Mouse (Mus musculus): Measurements from ENCODE around the gene Mdga1. TPM values are rescaled to one million over a fixed set of nuclear protein-coding genes. Genes with fewer than 3 reads are reported as not detected.
A peak's percentile ranks its signal among the peaks of the same experiment; 100 is the strongest.

Mdga1 gene
- total RNA-seq, 1 experiment from 2014 or later = 29.9 TPM

DNA sequence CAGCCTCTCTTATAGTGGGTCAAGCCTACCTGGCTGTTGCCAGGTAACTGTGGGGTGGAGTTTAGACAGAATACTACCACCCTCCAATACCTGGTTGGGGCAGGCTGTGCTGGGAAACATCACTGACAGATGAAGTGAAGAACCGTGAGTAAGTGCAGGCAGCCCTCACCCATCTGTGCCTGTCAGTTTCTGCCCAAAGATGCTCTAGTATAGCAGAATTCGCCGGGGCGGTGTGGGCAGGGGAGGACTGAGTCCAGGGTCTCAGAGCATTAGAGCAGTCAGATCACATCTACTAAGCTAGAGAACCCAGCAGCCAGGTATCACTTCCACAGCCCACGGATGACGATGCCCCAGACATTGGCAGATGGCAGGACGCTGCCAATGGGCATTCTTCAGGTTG lies 15.0 kb upstream of the Mdga1 start:
- no peak for ATAC-seq (replicated peaks; ENCODE audit: low read depth, poor library complexity, severe bottlenecking)

DNA sequence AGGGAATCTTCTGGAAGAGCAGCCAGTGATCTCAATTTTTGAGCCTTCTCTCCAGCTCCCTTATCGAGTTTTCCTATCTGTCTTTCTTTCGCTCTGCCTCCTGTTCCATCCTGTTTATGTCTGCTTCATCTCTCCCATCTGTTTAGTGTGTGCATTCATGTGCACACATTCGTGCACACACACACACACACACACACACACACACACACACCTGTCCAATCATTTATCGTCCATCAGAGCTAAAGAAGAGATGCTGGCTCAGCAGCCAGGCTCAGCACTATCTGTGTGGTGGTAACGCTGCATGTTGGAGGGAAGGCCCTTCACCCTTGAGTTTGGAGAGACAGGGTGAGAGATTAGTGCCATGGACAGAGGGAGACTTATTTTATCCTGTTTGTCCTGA lies 13.3 kb upstream of the Mdga1 start:
- no peak for ATAC-seq (replicated peaks; ENCODE audit: low read depth, poor library complexity, severe bottlenecking)

DNA sequence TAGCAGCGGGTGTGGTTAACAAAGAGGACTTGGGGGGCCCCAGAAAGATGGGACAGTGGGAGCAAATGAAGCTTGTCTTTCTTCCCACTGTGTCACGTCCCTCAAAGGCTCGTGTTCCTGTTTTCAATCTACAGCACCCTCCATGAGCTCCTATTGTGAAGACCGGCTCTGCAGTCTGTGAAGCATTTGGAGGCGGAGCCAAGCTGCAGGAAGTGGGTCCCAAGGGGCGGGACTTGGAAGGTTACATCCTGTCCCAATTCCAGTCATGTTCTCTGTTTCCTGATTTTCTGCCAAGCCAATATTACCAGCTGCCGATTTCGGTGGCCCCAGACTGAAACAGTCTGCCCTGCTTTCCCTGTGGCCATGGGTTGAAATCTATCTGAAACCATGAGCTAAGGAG lies 11.7 kb upstream of the Mdga1 start:
- ATAC-seq (replicated peaks; ENCODE audit: low read depth, poor library complexity, severe bottlenecking) = no peak

DNA sequence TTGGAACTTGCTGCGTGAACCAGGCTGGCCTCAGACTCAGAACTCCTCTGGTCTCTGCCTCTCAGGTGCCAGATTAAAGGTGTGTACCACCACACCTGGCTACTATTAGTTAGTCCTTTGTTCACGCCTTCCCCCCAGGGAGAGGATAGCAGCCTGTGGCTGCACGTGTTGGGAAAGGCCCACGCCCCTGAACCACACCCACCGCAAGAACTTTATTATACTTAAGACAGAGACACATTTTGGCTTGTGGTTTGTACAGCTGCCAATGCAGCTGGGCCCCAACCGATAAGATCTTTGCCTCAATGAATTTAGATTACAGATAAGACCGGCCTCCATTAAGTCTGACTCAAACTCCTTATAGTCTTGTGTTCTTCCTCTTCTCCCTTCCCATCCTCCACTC lies 10.0 kb upstream of the Mdga1 start:
- peak; percentile 65 for ATAC-seq (replicated peaks; ENCODE audit: low read depth, poor library complexity, severe bottlenecking)

DNA sequence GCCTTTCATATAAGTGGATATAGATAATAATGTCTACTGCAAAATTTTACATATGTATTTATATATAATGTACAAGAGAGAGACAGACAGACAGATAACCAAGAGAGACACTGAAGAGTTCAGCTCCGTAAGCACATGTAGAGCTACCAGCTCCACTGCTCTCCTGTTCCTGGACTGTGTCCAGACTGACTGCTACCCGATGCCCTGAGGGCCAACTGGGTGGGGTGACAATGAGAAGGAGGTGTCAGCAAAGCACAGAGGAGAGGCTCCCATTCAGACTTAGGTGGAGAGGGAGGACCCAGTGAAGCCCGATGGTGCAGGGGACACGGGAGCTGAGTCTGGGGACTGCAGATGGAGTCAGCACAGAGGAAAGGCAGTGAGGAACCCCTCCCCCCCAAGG lies 9.1 kb upstream of the Mdga1 start:
- no peak for ATAC-seq (replicated peaks; ENCODE audit: low read depth, poor library complexity, severe bottlenecking)

DNA sequence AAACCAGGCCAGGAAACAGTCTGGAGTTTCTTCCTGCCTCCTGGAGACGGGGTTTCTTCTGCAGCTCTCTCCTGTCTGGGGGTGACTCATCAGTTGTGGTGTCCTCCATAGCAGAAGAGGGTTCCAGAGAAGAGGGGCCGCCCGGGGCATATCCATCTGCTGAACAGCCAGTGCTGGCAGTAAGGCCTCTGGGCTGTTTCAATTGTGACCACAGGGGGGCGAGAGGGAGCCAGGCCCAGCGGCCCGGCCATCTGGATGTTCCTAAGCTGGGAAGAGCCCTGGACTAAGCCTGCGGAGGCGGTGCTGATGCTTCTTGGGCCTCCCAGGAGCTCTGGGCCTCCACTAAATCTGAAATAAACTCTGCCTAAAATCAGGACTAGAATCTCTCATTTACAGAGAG lies 5.8 kb upstream of the Mdga1 start:
- peak; percentile 79 for ATAC-seq (replicated peaks; ENCODE audit: low read depth, poor library complexity, severe bottlenecking)

DNA sequence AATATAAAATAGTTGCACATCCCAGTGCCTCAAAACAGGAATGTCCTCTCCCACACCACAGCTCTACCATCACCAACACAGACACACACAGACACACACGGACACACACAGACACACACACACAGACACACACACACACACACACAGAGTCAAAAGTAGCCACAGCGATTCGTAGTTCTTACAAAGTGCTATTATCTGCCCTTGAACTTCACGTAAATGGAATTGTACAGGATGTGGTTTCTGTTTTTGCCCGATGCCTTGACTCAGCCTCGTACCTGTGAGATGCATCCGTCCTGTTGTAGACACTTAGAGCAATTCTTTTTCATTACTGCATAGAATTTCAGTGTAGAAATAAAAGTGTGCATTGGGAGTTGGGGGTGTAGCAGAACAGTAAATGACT lies 3.3 kb upstream of the Mdga1 start:
- no peak for ATAC-seq (replicated peaks; ENCODE audit: low read depth, poor library complexity, severe bottlenecking)

DNA sequence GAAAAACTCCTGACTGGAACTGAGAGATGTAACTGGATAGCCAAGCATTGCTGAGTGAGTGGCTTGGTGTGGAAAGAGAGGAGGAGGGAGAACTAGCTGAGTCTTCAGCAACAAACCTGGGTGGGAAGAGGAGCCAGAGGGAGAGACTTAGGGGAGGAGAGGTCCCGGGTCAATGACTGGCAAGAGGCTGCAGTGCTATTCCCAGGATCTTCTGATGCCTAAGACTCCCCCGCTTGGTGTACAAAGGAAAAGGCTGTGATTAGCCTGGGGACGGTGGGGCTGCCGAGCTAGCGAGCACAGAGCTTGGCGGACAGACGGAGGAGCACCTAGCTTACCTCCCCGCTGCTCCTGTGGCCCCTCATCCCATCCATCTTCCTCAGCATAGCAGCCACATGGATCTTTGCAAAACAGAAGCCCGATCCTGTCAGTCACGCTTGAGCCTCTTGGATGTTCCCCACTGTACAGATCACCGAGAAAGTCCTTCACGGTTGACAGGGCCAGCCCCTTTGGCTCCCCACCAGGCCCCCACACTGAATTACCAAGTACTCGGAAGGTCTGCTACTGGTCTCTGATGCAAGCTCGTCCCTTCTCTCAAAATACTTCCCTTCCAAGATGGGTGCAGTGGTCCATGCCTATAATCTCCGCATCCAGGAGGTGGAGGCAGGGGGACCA lies 2.0 kb upstream of the Mdga1 start:
- ATAC-seq (replicated peaks; ENCODE audit: low read depth, poor library complexity, severe bottlenecking) = no peak

DNA sequence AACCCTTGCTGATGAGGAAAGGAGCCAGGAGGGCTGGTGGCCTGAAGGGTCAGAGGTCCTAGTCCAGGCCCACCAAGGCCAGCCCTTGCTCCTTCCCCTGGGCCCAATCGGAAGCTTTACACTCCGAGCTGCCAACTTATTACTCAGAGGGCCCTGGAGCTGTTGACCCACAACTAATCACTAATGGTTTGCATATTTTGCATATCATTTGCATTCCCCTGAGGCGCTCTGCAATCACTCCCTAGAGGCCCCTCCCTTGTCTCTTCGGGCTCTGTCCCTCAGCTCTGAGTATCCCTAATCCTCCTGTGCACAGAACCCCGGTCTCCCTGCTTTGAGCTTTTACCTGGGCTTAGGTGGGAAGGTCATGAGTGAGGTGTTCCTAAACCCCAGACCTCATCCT lies 4.4 kb downstream of the Mdga1 start:
- no peak for ATAC-seq (replicated peaks; ENCODE audit: low read depth, poor library complexity, severe bottlenecking)

DNA sequence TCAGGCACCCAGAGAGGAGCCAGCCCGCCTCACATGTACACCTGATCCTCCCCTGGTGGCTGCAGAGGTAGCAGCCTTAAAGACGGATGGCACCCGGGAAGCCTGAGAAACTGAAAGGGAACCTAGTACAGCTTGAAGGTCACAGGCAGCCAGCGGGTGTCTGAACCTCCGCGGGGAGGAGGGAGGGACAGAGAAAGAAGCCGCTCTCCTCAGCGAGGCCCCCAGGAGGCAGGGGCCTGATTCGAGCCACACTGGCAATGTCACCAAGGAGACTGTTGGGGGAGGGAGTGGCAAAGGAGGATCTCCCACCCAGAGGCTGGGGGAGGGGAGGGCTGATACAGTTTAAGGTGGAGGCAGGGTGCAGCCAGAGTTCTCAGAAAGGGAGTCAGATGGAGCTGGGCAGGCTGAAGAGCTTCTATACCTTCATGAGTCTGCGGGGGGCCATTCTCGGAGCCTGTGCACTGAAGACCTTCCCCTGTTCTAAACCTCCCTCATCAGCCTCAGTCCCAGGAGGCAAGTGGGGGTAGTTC lies 6.1 kb downstream of the Mdga1 start:
- peak; percentile 58 for ATAC-seq (replicated peaks; ENCODE audit: low read depth, poor library complexity, severe bottlenecking)

DNA sequence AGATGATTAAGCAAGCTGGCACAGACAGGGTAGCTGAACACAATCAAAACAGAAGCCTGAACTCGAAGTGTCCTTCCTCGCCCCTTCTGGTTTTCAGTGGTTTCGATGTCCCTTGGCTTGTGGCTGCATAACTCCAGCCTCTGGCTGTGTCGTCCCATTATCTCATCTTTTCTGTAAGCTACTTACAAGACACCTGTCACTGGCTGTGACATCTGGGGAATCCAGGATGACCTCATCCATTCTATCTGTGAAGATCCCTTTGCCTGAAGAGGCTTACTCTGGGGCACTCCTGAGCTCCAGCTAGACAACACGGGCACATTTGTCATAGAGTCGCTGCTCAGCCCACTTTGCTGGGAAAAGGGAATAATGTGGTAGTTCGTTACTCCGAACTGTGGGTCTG lies 14.0 kb downstream of the Mdga1 start:
- ATAC-seq (replicated peaks; ENCODE audit: low read depth, poor library complexity, severe bottlenecking) = no peak

DNA sequence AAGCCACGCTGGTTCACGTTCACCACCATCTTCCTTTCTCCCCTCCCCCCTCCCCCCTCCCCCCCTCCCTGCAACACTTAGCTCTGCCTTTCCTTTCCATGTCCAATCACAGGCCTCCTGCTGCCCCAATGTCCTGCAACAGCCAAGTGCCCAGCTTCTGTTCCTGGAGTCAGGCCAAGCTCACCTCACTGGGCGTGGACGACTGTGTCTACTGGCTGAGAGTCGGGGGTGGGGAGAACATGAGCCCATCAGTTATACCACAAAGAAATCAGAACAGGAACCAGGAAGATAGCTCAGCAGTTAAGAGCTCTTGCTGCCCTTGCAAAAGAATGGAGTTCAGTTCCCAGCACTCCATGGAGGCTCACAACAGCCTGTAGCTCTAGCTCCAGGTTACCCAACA lies 15.6 kb downstream of the Mdga1 start:
- no peak for ATAC-seq (replicated peaks; ENCODE audit: low read depth, poor library complexity, severe bottlenecking)

DNA sequence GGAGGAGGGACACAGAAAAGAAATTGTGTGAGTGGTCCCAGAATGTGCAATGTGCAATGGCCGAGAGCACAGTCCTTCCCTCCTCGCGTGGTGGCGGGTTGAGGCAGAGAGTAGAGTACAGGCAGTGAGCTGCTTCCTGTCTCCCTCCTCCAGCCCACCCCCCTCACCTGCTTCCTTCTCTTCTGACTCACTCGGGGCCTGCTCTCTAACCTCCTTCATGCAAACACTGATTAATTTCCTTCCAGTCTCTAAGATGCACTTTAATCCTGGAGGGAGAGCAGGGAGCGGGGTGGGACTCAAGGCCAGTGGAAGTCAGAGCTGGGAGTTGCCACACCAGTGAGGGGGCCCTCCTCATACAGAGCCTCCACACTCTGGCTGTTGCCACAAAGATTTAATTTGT lies 18.8 kb downstream of the Mdga1 start:
- ATAC-seq (replicated peaks; ENCODE audit: low read depth, poor library complexity, severe bottlenecking) = 0 out of 2 replicates have a peak, but pooled peaks have one; percentile 25

DNA sequence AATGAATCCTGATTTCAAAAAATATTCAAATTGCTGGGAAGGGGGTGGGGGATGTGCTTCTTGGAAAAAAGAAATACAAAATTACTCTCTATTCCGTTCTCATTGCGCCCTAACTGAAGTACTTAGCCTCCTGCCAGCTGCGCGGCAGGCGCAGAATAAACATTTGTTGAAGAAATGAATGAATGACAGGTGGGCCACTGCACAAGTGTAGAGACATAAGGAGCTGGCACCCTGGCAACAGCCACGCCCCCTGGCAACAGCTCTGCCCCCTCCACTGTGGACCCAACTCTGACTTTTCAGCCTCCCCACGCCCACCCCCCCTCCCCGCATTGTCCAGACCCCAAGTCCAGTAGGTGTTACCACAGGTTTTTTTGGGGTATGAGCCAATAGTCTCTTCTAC lies 19.3 kb downstream of the Mdga1 start:
- no peak for ATAC-seq (replicated peaks; ENCODE audit: low read depth, poor library complexity, severe bottlenecking)

DNA sequence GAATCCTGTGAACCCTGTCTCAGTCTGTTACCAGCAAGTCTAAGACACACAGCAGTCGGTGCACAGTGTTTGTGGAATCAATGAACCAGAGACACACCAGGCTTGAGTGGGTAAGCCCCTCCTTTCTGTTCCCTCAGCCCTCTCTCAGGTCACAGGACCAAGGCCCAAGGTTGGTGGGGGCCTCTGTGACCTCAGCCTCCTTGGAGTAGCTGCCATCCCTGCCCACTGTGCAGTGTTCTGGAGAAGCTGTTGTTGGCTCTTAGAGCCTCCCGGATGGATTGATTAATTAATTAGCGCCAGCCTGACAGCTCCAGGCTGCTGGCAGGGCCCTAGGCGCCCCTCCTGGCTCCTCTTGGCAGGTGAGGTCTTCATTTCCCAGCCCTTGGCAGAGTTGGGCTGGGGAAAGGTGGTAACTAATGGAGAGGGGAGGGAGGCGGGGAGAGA lies 22.6 kb downstream of the Mdga1 start:
- no peak for ATAC-seq (replicated peaks; ENCODE audit: low read depth, poor library complexity, severe bottlenecking)

DNA sequence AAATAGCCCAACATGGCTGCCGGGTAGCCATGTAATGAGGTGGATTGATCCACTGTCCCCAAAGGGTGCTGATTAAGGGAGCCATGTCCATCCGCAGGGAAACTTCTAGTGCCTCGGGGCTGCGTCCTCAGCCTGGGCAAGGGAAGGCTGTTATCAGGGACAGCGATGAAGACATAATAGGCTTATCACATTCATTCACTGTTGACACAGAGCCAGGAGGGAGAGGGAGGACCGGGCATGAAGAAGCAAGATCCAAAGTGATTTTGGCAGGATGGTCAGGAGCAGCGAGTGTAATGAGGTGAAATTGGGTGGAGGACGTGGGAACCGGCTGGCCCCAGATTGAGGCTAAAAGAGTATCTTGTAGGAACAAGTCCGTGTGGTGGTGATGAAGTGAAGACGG lies 25.5 kb downstream of the Mdga1 start:
- ATAC-seq (replicated peaks; ENCODE audit: low read depth, poor library complexity, severe bottlenecking) = no peak

DNA sequence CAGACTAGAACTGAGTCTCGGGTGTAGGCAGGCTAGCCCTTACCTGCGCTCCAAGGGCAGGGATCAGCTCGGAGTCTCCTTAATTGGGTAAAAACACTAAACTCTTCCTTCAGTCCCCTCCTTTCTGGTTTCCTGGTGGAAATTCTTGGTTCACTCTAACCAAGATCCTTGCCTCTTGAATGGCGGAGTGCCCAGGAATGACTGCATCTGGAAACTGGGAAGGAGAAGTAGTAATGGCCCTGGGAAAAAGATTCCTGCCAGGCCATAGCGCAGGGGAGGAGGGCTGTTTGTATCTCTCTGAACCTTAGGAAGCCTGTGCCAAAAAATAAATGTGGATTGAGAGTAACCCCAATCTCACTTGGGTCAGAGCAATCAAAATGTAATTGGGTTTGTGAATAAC lies 30.9 kb downstream of the Mdga1 start:
- ATAC-seq (replicated peaks; ENCODE audit: low read depth, poor library complexity, severe bottlenecking) = no peak

DNA sequence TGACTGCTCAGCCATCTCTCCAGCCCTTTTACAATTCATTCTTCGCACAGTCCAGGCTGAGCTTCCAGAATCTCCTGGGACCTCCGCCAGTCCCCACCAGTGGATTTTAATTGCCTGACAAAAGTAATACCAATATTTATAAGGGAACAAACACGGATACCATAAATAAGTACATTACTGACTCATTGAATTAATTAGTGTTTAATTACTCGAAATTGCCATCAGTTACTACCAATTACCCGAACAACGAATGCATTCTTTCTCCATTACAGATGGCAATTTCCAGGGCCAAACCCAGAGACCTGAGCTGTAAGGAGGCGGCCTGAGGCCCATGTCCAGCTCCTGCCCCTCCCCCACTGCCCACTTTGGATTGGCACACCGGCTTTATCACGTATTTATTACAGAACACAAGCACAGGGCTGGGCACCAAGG lies 32.5 kb downstream of the Mdga1 start:
- no peak for ATAC-seq (replicated peaks; ENCODE audit: low read depth, poor library complexity, severe bottlenecking)

DNA sequence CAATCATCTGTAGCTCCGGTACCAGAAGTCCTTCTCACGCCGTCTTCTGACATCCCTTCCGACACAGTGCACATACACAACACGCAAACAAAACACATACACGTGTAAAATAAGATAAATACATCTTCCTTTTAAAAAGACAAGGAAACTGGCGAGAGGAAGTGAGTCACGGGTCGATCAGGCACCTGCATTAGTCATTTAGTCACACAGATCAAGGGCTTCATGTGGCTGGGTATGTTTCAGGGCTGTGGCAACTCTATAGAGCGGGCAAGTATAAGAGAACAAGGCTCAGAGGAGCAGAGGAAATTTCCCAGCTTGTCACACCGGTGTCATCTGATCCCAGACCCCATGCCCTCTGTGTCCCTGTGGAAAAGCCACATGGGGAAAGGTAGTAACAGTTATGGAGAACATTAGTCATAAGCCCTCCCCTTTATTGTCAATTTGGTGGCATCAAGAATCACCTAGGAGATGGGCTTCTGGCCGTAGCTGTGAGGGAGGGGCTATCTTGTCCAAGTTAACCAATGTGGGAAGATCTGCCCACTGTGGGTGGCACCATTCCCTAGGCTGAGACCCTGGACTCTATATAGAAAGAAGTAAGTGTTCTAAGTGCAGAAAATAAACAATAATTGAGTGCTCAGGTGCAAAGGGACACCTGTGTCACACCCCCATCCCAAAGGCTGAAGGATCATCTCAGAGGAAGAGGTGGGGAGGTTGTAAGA lies 35.6 kb downstream of the Mdga1 start:
- no peak for ATAC-seq (replicated peaks; ENCODE audit: low read depth, poor library complexity, severe bottlenecking)

DNA sequence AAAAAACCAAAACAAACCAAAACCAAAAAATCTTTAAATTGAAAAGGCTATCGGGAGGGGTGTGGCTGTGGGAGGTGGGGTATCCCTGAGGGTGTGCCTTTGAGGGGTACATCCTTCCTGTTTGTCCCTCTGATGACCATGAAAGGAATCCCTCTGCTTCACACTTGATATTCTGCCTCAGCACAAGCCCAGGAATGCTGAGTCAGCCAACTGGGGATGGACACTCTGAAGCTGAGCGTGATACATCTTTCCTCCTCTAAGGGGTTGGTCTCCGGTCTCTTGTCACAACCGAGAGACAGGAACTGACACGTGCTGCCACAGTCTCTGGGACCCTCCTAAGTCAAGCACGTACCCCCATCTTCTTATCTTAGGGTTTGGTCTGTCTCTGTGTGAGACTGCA lies 37.1 kb downstream of the Mdga1 start:
- no peak for ATAC-seq (replicated peaks; ENCODE audit: low read depth, poor library complexity, severe bottlenecking)

DNA sequence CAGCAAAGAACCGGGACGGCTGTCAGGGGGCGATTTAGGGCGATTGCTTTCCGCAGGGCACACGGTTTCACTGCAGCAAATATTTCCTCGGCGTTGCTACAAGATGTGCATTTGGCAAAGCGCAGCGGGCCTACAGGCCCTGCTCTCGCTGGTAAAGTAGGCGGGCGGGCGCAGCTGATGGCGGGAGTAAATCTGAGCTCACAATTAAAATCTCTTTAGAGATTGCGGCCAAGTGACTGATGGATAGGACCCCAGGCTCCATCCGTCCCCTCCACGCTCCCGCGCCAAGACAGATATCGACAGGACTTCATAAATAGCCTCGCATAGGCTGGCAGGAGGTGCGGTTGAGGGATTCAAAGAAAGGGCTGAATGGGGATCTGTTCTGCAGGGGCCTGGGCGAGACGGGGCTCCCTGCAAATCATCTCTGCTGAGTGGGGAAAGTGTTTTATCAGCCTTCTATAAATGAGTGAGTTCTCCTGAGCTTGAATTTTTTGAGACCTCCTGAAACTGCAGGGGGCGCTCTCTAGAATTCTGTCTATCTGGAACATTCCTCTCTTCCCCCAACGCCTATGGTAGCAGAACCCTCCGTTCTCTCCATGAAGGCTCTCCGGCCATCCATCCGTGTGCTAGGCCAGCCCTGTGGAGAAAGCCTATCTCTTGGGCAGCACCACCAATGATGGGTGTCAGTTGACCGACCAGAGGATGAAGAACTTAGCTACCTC lies 38.5 kb downstream of the Mdga1 start:
- ATAC-seq (replicated peaks; ENCODE audit: low read depth, poor library complexity, severe bottlenecking) = no peak
